Mouse (Mus musculus) MEL (cell line): Measurements from ENCODE around the gene Gm11569. TPM values are rescaled to one million over a fixed set of nuclear protein-coding genes. Genes with fewer than 3 reads are reported as not detected.

Source experiments
- DNase-seq: peaks from one replicate; pipeline ENCODE4 v3.0.0; 2011; ENCODE audit warnings: low read depth, low spot score
- H3K27ac ChIP-seq: 2 replicates; pipeline ENCODE4 v1.5.1; 2012; ENCODE audit warnings: low read depth, mild to moderate bottlenecking, control low read depth, low read length, moderate library complexity; ENCODE audit not compliant: control insufficient read depth
- H3K27me3 ChIP-seq, 2 experiments: fragments of 150-350 bp in 1 of 2; sonication (generic) in 1 of 2; 2 replicates each; pipeline ENCODE4 v1.6.1; 2012; ENCODE audit warnings: low read length in 2 of 2, mild to moderate bottlenecking in 2 of 2, improper control_type of control experiment in 1 of 2, moderate library complexity in 1 of 2; ENCODE audit not compliant: insufficient read depth in 2 of 2, control insufficient read depth in 1 of 2
- H3K36me3 ChIP-seq, 2 experiments: 2 replicates each; pipeline ENCODE4 v1.6.1; 2012 to 2014; ENCODE audit warnings: low read length in 2 of 2, improper control_type of control experiment in 1 of 2, inconsistent platforms in 1 of 2, mild to moderate bottlenecking in 1 of 2; ENCODE audit not compliant: insufficient read depth in 2 of 2, control insufficient read depth in 1 of 2
- H3K4me1 ChIP-seq, 2 experiments: fragments of 150-350 bp in 1 of 2; sonication (generic) in 1 of 2; 2 replicates each; pipeline ENCODE4 v1.6.1; 2012; ENCODE audit warnings: low read length in 2 of 2, improper control_type of control experiment in 1 of 2, mild to moderate bottlenecking in 1 of 2; ENCODE audit not compliant: insufficient read depth in 2 of 2, control insufficient read depth in 1 of 2
- H3K4me3 ChIP-seq, 2 experiments: fragments of 150-350 bp in 1 of 2; sonication (generic) in 1 of 2; 2 replicates each; pipeline ENCODE4 v1.5.1; 2012; ENCODE audit warnings: low read depth in 2 of 2, low read length in 2 of 2, mild to moderate bottlenecking in 2 of 2, moderate library complexity in 2 of 2, control low read depth in 1 of 2, improper control_type of control experiment in 1 of 2; ENCODE audit not compliant: control insufficient read depth in 1 of 2, insufficient read depth in 1 of 2
- H3K79me2 ChIP-seq: 2 replicates; pipeline ENCODE4 v1.6.1; 2012; ENCODE audit warnings: mild to moderate bottlenecking, low read length, moderate library complexity; ENCODE audit not compliant: control insufficient read depth, poor library complexity, insufficient read depth
- H3K9ac ChIP-seq: 2 replicates; pipeline ENCODE4 v1.6.1; 2012; ENCODE audit warnings: low read depth, mild to moderate bottlenecking, control low read depth, low read length, moderate library complexity; ENCODE audit not compliant: control insufficient read depth, poor library complexity, severe bottlenecking
- H3K9me3 ChIP-seq: fragments of 150-350 bp; sonication (generic); replicated peaks from 2 replicates; pipeline ENCODE4 v1.6.1; 2012; ENCODE audit warnings: mild to moderate bottlenecking, low read length, improper control_type of control experiment, moderate library complexity; ENCODE audit not compliant: insufficient read depth
- BHLHE40 ChIP-seq: IDR thresholded peaks from 2 replicates; pipeline ENCODE4 v1.6.1; 2012; ENCODE audit warnings: low read depth, mild to moderate bottlenecking, inconsistent platforms, low read length, improper control_type of control experiment, borderline replicate concordance
- CHD2 ChIP-seq: IDR thresholded peaks from 2 replicates; pipeline ENCODE4 v1.6.1; 2011; ENCODE audit warnings: low read length, improper control_type of control experiment
- ETS1 ChIP-seq: IDR thresholded peaks from 2 replicates; pipeline ENCODE4 v1.6.1; 2012; ENCODE audit warnings: low read depth, mild to moderate bottlenecking, inconsistent platforms, low read length, improper control_type of control experiment, moderate library complexity
- JUND ChIP-seq: IDR thresholded peaks from 2 replicates; pipeline ENCODE4 v1.6.1; 2011; ENCODE audit warnings: low read depth, mild to moderate bottlenecking, improper control_type of control experiment, low read length
- MAFK ChIP-seq: IDR thresholded peaks from 2 replicates; pipeline ENCODE4 v1.6.1; 2011; ENCODE audit warnings: low read depth, mild to moderate bottlenecking, low read length, improper control_type of control experiment, borderline replicate concordance
- MAZ ChIP-seq: IDR thresholded peaks from 2 replicates; pipeline ENCODE4 v1.6.1; 2012; ENCODE audit warnings: low read depth, mild to moderate bottlenecking, inconsistent platforms, low read length, improper control_type of control experiment
- NELFE ChIP-seq: IDR thresholded peaks from 2 replicates; pipeline ENCODE4 v1.6.1; 2011; ENCODE audit warnings: low read depth, low read length, improper control_type of control experiment
- POLR2AphosphoS2 ChIP-seq: IDR thresholded peaks from 2 replicates; pipeline ENCODE4 v1.6.1; 2011; ENCODE audit warnings: low read length, improper control_type of control experiment
- TAL1 ChIP-seq: IDR thresholded peaks from 2 replicates; pipeline ENCODE4 v1.6.1; 2012; ENCODE audit warnings: mild to moderate bottlenecking, inconsistent platforms, low read length, moderate library complexity, mixed read lengths
- USF1 ChIP-seq: IDR thresholded peaks from 2 replicates; pipeline ENCODE4 v1.6.1; 2014; ENCODE audit warnings: low read depth, mild to moderate bottlenecking, inconsistent platforms, low read length, improper control_type of control experiment, moderate library complexity
- USF2 ChIP-seq, 2 experiments: IDR thresholded peaks; 2 replicates each; pipeline ENCODE4 v1.6.1; 2011 to 2012; ENCODE audit warnings: improper control_type of control experiment in 2 of 2, low read length in 2 of 2, borderline replicate concordance in 1 of 2, inconsistent platforms in 1 of 2, low read depth in 1 of 2, mild to moderate bottlenecking in 1 of 2; ENCODE audit not compliant: insufficient read depth in 1 of 2
- ZKSCAN1 ChIP-seq: IDR thresholded peaks from 2 replicates; pipeline ENCODE4 v1.6.1; 2012; ENCODE audit warnings: low read depth, mild to moderate bottlenecking, inconsistent platforms, low read length, improper control_type of control experiment, moderate library complexity
- polyA plus RNA-seq, 2 experiments: library from polyadenylated mRNA; stranded (reverse) in 1 of 2; unstranded in 1 of 2; fragments of >175 nt in 1 of 2; fragments of >200 nt in 1 of 2; gene quantifications; 2 replicates each; pipeline versions ENCODE4 v1.2.1 to v1.2.4; 2012; ENCODE audit warnings: low replicate concordance in 2 of 2, low read depth in 1 of 2; ENCODE audit not compliant: insufficient read length in 2 of 2, insufficient read depth in 1 of 2, missing spikeins in 1 of 2
- total RNA-seq: library from RNA; depleted of rRNA; stranded (reverse); fragments of 300-350 nt; gene quantifications from 2 replicates; pipeline ENCODE4 v1.2.3, GENCODE M21; 2012; rRNA removed

The Gm11569 gene
- total and polyA plus RNA-seq, 3 experiments = not detected

DNA sequence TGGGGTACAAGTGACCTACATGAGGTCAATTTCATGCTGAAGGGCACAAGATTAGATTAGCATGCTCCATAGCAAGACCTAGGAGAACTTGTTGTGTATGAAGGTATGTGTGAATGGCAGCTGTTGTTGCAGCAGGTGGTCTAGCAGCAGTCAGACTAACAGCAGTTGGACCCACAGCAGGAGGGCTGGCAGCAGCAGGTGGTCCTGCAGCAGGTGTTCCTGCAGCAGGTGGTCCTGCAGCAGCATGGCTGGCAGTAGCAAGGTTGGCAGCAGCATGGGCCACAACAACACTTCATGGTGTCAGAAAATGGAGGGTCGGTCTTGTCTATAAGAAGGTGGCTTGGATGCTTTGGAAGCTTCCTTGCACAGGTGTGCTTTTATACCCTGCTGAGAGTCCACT, 39.9 kb downstream of the Gm11569 start:
- Histone ChIP-seq H3K27ac (no peak overlapping the region), H3K27me3 (no peaks in the 10 kb centered on the region; a peak in 1 of 4 replicates), H3K9ac (no peak overlapping the region), H3K9me3 (no peaks in the 10 kb centered on the region), H3K4me1 (no peaks in the 10 kb centered on the region), H3K36me3 (no peaks in the 10 kb centered on the region), H3K79me2 (no peaks in the 10 kb centered on the region), H3K4me3 (no peak overlapping the region)
- TF ChIP-seq MAFK = no peak
- TF ChIP-seq JUND = no peak
- TF ChIP-seq CHD2 = no peak
- no peak for TF ChIP-seq NELFE
- no peak for TF ChIP-seq MAZ
- TF ChIP-seq ETS1 = no peak
- no peak for TF ChIP-seq USF2 (IDR thresholded peaks at IDR 0.05; ENCODE audit: borderline replicate concordance in 1 of 2, insufficient read depth in 1 of 2, low read depth in 1 of 2, low read length in 2 of 2)
- no peak for TF ChIP-seq TAL1
- no peak for TF ChIP-seq ZKSCAN1
- no peak for TF ChIP-seq USF1
- TF ChIP-seq POLR2AphosphoS2 = no peak
- no peak for TF ChIP-seq BHLHE40
- no peak for DNase-seq

Other genes with a start within 250 kb of the Gm11569 start
Only the 30 nearest of the 43 such genes appear.
- gene Gm11937, start 188.7 kb downstream of the Gm11569 start, total RNA-seq = not detected in 2 replicates
- not detected for gene Gm11937, start 188.7 kb downstream of the Gm11569 start, polyA plus RNA-seq
- gene Krtap2-4, start 184.1 kb downstream of the Gm11569 start, total RNA-seq = not detected in 2 replicates
- not detected for gene Krtap2-4, start 184.1 kb downstream of the Gm11569 start, polyA plus RNA-seq
- gene Gm11562, start 178.5 kb downstream of the Gm11569 start, total RNA-seq = not detected in 2 replicates
- not detected for gene Gm11562, start 178.5 kb downstream of the Gm11569 start, polyA plus RNA-seq
- gene Krtap4-1, start 170.7 kb downstream of the Gm11569 start, total RNA-seq = not detected in 2 replicates
- not detected for gene Krtap4-1, start 170.7 kb downstream of the Gm11569 start, polyA plus RNA-seq
- gene Krtap4-2, start 163.8 kb downstream of the Gm11569 start, total RNA-seq = not detected in 2 replicates
- gene Krtap4-2, start 163.8 kb downstream of the Gm11569 start, polyA plus RNA-seq = not detected
- gene Krtap4-7, start 154.8 kb downstream of the Gm11569 start, total RNA-seq = not detected in 2 replicates
- gene Krtap4-7, start 154.8 kb downstream of the Gm11569 start, polyA plus RNA-seq = not detected
- not detected in 2 replicates for gene Gm11555, start 148.7 kb downstream of the Gm11569 start, total RNA-seq
- gene Gm11555, start 148.7 kb downstream of the Gm11569 start, polyA plus RNA-seq = not detected
- gene Gm11563, start 140.0 kb downstream of the Gm11569 start, total RNA-seq = not detected in 2 replicates
- gene Gm11563, start 140.0 kb downstream of the Gm11569 start, polyA plus RNA-seq = not detected
- gene Krtap4-6, start 133.0 kb downstream of the Gm11569 start, total RNA-seq = not detected in 2 replicates
- gene Krtap4-6, start 133.0 kb downstream of the Gm11569 start, polyA plus RNA-seq = not detected
- gene Gm14190, start 108.2 kb downstream of the Gm11569 start, total RNA-seq = not detected in 2 replicates
- not detected for gene Gm14190, start 108.2 kb downstream of the Gm11569 start, polyA plus RNA-seq
- gene Gm14180, start 64.6 kb downstream of the Gm11569 start, total RNA-seq = not detected in 2 replicates
- not detected for gene Gm14180, start 64.6 kb downstream of the Gm11569 start, polyA plus RNA-seq
- gene Gm11595, start 26.0 kb downstream of the Gm11569 start, total RNA-seq = not detected in 2 replicates
- gene Gm11595, start 26.0 kb downstream of the Gm11569 start, polyA plus RNA-seq = not detected
- not detected in 2 replicates for gene Krtap4-8, start 18.2 kb downstream of the Gm11569 start, total RNA-seq
- not detected for gene Krtap4-8, start 18.2 kb downstream of the Gm11569 start, polyA plus RNA-seq
- gene Krtap4-9, start 13.7 kb downstream of the Gm11569 start, total RNA-seq = not detected in 2 replicates
- not detected for gene Krtap4-9, start 13.7 kb downstream of the Gm11569 start, polyA plus RNA-seq
- not detected in 2 replicates for gene Gm11596, start 5.5 kb downstream of the Gm11569 start, total RNA-seq
- gene Gm11596, start 5.5 kb downstream of the Gm11569 start, polyA plus RNA-seq = not detected
- gene Gm11554, start 5.5 kb upstream of the Gm11569 start, total RNA-seq = not detected in 2 replicates
- not detected for gene Gm11554, start 5.5 kb upstream of the Gm11569 start, polyA plus RNA-seq
- gene Krtap4-13, start 11.0 kb upstream of the Gm11569 start, total RNA-seq = not detected in 2 replicates
- gene Krtap4-13, start 11.0 kb upstream of the Gm11569 start, polyA plus RNA-seq = not detected
- gene Gm11564, start 16.7 kb upstream of the Gm11569 start, total RNA-seq = not detected in 2 replicates
- not detected for gene Gm11564, start 16.7 kb upstream of the Gm11569 start, polyA plus RNA-seq
- not detected in 2 replicates for gene 2300003K06Rik, start 39.1 kb upstream of the Gm11569 start, total RNA-seq
- not detected for gene 2300003K06Rik, start 39.1 kb upstream of the Gm11569 start, polyA plus RNA-seq
- not detected in 2 replicates for gene Krtap4-16, start 52.7 kb upstream of the Gm11569 start, total RNA-seq
- not detected for gene Krtap4-16, start 52.7 kb upstream of the Gm11569 start, polyA plus RNA-seq
- not detected in 2 replicates for gene Gm11568, start 59.0 kb upstream of the Gm11569 start, total RNA-seq
- gene Gm11568, start 59.0 kb upstream of the Gm11569 start, polyA plus RNA-seq = not detected
- gene Gm11559, start 65.5 kb upstream of the Gm11569 start, total RNA-seq = not detected in 2 replicates
- not detected for gene Gm11559, start 65.5 kb upstream of the Gm11569 start, polyA plus RNA-seq
- gene Krtap9-1, start 74.5 kb upstream of the Gm11569 start, total RNA-seq = not detected in 2 replicates
- not detected for gene Krtap9-1, start 74.5 kb upstream of the Gm11569 start, polyA plus RNA-seq
- not detected in 2 replicates for gene Gm11567, start 80.3 kb upstream of the Gm11569 start, total RNA-seq
- not detected for gene Gm11567, start 80.3 kb upstream of the Gm11569 start, polyA plus RNA-seq
- gene Krtap31-1, start 109.0 kb upstream of the Gm11569 start, total RNA-seq = not detected in 2 replicates
- not detected for gene Krtap31-1, start 109.0 kb upstream of the Gm11569 start, polyA plus RNA-seq
- gene Gm11565, start 115.8 kb upstream of the Gm11569 start, total RNA-seq = not detected in 2 replicates
- gene Gm11565, start 115.8 kb upstream of the Gm11569 start, polyA plus RNA-seq = not detected
- gene Krtap31-2, start 137.4 kb upstream of the Gm11569 start, total RNA-seq = not detected in 2 replicates
- not detected for gene Krtap31-2, start 137.4 kb upstream of the Gm11569 start, polyA plus RNA-seq
- gene Krtap9-5, start 149.5 kb upstream of the Gm11569 start, total RNA-seq = not detected in 2 replicates
- gene Krtap9-5, start 149.5 kb upstream of the Gm11569 start, polyA plus RNA-seq = not detected
- not detected in 2 replicates for gene Krtap29-1, start 180.1 kb upstream of the Gm11569 start, total RNA-seq
- not detected for gene Krtap29-1, start 180.1 kb upstream of the Gm11569 start, polyA plus RNA-seq
- gene Krtap16-1, start 187.7 kb upstream of the Gm11569 start, total RNA-seq = 0.08 TPM in 1 of 2 replicates, not detected in the other
- not detected for gene Krtap16-1, start 187.7 kb upstream of the Gm11569 start, polyA plus RNA-seq